Mouse (Mus musculus) kidney, embryonic 14.5 days (tissue): ENCODE measurements around the gene Vrk3. TPM values are rescaled to one million over a fixed set of nuclear protein-coding genes. Genes with fewer than 3 reads are reported as not detected.

Experiments used
- ATAC-seq: fragments of 200-750 bp; cut with Nextera tagmentation; 2 replicates; pipeline ENCODE4 v1.8.0; 2017; ENCODE audit warnings: moderate number of reproducible peaks, mild to moderate bottlenecking, moderate TSS enrichment, moderate library complexity; ENCODE audit not compliant: low FRiP score, low TSS enrichment
- H3K27ac ChIP-seq: fragments of 300-500 bp; sonication (generic); 2 replicates; pipeline ENCODE4 v1.5.1; 2014; ENCODE audit warnings: low read depth, mild to moderate bottlenecking, low read length, moderate library complexity, mixed read lengths
- H3K27me3 ChIP-seq: fragments of 300-500 bp; sonication (generic); 2 replicates; pipeline ENCODE4 v1.6.1; 2014; ENCODE audit warnings: mild to moderate bottlenecking, low read length; ENCODE audit not compliant: control insufficient read depth, insufficient read depth
- H3K36me3 ChIP-seq: fragments of 300-500 bp; sonication (generic); 2 replicates; pipeline ENCODE4 v1.6.1; 2014; ENCODE audit warnings: low read length, mixed read lengths; ENCODE audit not compliant: control insufficient read depth, insufficient read depth
- H3K4me1 ChIP-seq: fragments of 300-500 bp; sonication (generic); 2 replicates; pipeline ENCODE4 v1.6.1; 2014; ENCODE audit warnings: low read length, mixed read lengths; ENCODE audit not compliant: control insufficient read depth, insufficient read depth
- H3K4me2 ChIP-seq: fragments of 300-500 bp; sonication (generic); replicated peaks from 2 replicates; pipeline ENCODE4 v1.6.1; 2014; ENCODE audit warnings: low read depth, mild to moderate bottlenecking, low read length
- H3K4me3 ChIP-seq: fragments of 300-500 bp; sonication (generic); 2 replicates; pipeline ENCODE4 v1.5.1; 2014; ENCODE audit warnings: mild to moderate bottlenecking, low read length
- H3K9ac ChIP-seq: fragments of 300-500 bp; sonication (generic); 2 replicates; pipeline ENCODE4 v1.6.1; 2014; ENCODE audit warnings: low read depth, mild to moderate bottlenecking, low read length, moderate library complexity
- H3K9me3 ChIP-seq: fragments of 300-500 bp; sonication (generic); 2 replicates; pipeline ENCODE4 v1.6.1; 2016; ENCODE audit warnings: low read length; ENCODE audit not compliant: control insufficient read depth
- WGBS: fragments of 180-500 bp; shearing (Covaris S2); extraction: QIAGEN DNeasy Blood & Tissue Kit; methylation state at CpG from one replicate; pipeline ENCODE4 v1.1.7; 2014; 5-methylcytosine and 5-hydroxymethylcytosine counted together
- polyA plus RNA-seq: library from polyadenylated mRNA; unstranded; fragments of >200 nt; fragmentation: Nextera tagmentation; extraction: Ambion mirVana; gene quantifications from 2 replicates; pipeline ENCODE4 v1.2.1, GENCODE M21; 2014

The Vrk3 gene
- polyA plus RNA-seq, 1 experiment from 2014 or later = 43.4 TPM

GRCm38 (mm10) chr7:44813985-44814384, 65.8 kb downstream of the Vrk3 start:
- H3K4me2 ChIP-seq = no peak overlapping the region
- peaks cover 16% of the 10 kb centered on the region for H3K4me1 ChIP-seq
- no peak overlapping the region for H3K9ac ChIP-seq
- no peak overlapping the region for H3K4me3 ChIP-seq
- H3K27me3 ChIP-seq = no peaks in the 10 kb centered on the region
- no peak for ATAC-seq
- H3K27ac ChIP-seq = no peak overlapping the region
- peaks cover 11% of the 10 kb centered on the region; the same call in 1 of the 2 replicates for H3K36me3 ChIP-seq
- WGBS = 87% methylated on average over 3 of the region's 3 CpGs
- no peaks in the 10 kb centered on the region for H3K9me3 ChIP-seq

GRCm38 (mm10) chr7:44814423-44814822, 66.2 kb downstream of the Vrk3 start:
- WGBS = 92% methylated on average over 4 of the region's 4 CpGs
- Histone ChIP-seq H3K4me2 (no peak overlapping the region), H3K9me3 (no peaks in the 10 kb centered on the region), H3K27ac (no peak overlapping the region), H3K9ac (no peak overlapping the region), H3K36me3 (peaks cover 11% of the 10 kb centered on the region; the same call in 1 of the 2 replicates), H3K27me3 (no peaks in the 10 kb centered on the region), H3K4me1 (peaks cover 20% of the 10 kb centered on the region), H3K4me3 (no peak overlapping the region)
- ATAC-seq = no peak

DNA sequence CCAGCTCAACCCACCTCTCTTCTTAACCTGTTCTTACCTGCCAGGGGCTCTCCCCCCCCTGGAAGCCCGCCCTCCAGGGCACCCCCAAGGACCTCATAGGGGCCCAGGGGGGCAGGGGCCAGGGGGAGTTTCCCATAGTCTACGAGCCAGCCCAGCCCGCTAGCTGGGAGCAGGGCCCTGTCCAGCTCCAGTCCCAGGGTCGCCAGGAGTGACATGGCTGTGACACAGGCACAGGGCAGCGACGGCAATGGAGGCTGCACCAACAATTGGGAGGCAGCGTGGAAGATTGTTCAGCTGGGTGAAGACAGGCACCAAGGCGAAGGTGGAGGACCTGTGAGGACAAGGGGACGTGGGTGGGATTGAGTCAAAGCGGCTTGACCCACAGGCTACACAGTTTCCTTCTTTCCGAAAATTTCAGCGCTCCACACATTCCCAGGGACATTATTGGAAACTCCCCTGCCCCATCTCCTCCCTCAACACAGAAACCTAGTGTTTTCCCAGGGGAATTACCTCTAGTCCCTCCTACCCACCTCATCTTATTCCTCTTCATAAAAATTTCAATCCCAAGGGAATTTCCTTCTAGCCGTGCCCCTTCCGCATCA, 66.8 kb downstream of the Vrk3 start:
- 35% methylated on average over 14 of the region's 14 CpGs for WGBS
- ATAC-seq = 0 out of 2 replicates have a peak, but pooled peaks have one; percentile 0
- H3K9ac ChIP-seq = peak overlapping the region; percentile 98; the same call in 1 of the 2 replicates
- peaks cover 20% of the 10 kb centered on the region for H3K4me1 ChIP-seq
- no peaks in the 10 kb centered on the region for H3K27me3 ChIP-seq
- H3K4me3 ChIP-seq = peak overlapping the region; percentile 87
- peak overlapping the region; percentile 67 for H3K4me2 ChIP-seq
- H3K27ac ChIP-seq = peak overlapping the region; percentile 99; the same call in 1 of the 2 replicates
- peaks cover 11% of the 10 kb centered on the region; the same call in 1 of the 2 replicates for H3K36me3 ChIP-seq
- H3K9me3 ChIP-seq = no peaks in the 10 kb centered on the region

- no peaks in the 10 kb centered on the region for H3K9me3 ChIP-seq
- peaks cover 23% of the 10 kb centered on the region for H3K4me1 ChIP-seq
- peaks cover 11% of the 10 kb centered on the region; the same call in 1 of the 2 replicates for H3K36me3 ChIP-seq
- H3K27ac ChIP-seq = peak within 1 kb of the TSS; percentile 99
- no peaks in the 10 kb centered on the region for H3K27me3 ChIP-seq
- peak within 1 kb of the TSS; percentile 98 for H3K9ac ChIP-seq
- peak within 1 kb of the TSS; percentile 87 for H3K4me3 ChIP-seq
- ATAC-seq = peak; percentile 96
- WGBS = 1% methylated on average over 62 of the region's 62 CpGs
- peak within 1 kb of the TSS; percentile 67 for H3K4me2 ChIP-seq
Measured at GRCm38 (mm10) chr7:44815721-44816469, 67.7 kb downstream of the Vrk3 start, which contains the start of the genes Nup62 and Il4i1. Gene Nup62 (plus strand): TSS chr7:44816088. Gene Il4i1 (plus strand): TSS chr7:44816387.

DNA sequence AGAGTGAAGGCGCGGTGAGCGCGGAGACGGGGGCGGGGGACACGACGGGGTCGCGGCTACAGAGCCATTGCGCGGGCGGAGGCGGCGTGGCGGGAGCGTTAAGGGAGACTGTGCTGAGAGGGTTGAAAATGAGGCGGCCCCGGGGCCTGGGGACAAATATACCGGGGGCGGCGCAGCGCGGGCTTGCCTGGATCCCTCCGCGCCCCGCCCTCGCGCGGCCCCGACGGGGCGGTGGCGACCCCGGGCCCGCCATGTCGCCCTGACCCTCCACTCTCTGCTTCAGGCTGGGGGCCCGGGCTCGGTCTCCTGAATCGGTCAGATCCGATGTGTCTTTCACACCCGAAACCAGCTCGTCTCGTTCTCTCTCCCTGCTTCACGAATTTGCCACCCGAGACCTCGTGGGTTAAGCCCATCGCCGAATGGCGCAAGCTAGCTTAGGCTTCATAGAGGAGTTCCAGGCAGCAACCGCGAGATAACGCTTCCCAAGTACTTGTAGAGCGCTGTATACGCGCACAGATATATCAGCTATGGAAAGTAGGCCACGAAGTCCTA, 68.3 kb downstream of the Vrk3 start, which contains the start of gene Atf5:
Atf5 (minus strand) TSS at position 189 of the 552 bp plus-strand sequence.
- under 1% methylated on average over 41 of the region's 57 CpGs for WGBS
- peaks cover 28% of the 10 kb centered on the region for H3K4me1 ChIP-seq
- peak within 1 kb of the TSS; percentile 99 for H3K27ac ChIP-seq
- ATAC-seq = peak; percentile 32
- H3K36me3 ChIP-seq = peaks cover 7% of the 10 kb centered on the region; the same call in 1 of the 2 replicates
- no peaks in the 10 kb centered on the region for H3K9me3 ChIP-seq
- H3K9ac ChIP-seq = peak within 1 kb of the TSS; percentile 98
- no peaks in the 10 kb centered on the region for H3K27me3 ChIP-seq
- H3K4me3 ChIP-seq = peak within 1 kb of the TSS; percentile 87
- peak within 1 kb of the TSS; percentile 67 for H3K4me2 ChIP-seq

DNA sequence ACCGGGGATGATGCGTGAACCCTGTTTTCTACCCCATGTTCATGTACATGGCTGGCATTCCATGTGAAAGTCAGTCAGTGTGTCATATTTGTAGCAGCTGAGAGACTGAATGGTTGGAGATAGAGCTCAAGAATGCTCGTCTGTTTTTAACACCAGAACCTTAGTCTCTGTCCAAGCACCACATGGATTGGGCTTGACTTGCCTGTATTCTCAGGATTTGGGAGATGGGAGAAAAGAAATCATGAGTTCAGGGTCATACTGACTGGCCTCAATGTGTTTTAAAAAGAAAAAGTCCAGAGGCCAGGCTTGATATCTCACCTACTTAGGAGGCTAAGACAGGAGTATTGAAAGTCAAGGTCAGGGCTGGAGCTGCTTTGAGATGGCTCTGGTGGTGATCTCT, 69.2 kb downstream of the Vrk3 start:
- ATAC-seq = no peak
- 31% methylated on average over 3 of the region's 3 CpGs for WGBS

DNA sequence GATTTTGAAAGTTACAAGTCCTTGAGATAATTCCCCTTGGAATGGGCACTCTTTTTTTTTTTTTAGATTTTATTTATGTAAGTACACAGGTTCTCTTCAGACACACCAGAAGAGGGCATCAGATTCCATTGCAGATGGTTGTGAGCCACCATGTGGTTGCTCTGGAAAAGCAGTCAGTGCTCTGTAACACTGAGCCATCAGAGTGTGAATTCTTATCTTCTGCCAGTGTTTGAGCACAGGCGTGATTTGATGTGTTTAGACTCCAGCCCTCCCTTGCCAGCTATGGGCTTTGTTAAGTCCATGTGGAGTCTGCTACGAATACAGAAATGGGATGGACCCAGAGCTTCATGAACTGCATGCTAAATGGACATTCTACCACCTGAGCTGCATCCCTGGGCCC, 70.0 kb downstream of the Vrk3 start:
- H3K9ac ChIP-seq = peak overlapping the region; percentile 98; the same call in 1 of the 2 replicates
- H3K4me3 ChIP-seq = peak overlapping the region; percentile 87
- peak overlapping the region; percentile 67 for H3K4me2 ChIP-seq
- WGBS = 40% methylated on average over 2 of the region's 2 CpGs
- no peak overlapping the region for H3K27ac ChIP-seq
- peaks cover 7% of the 10 kb centered on the region; the same call in 1 of the 2 replicates for H3K36me3 ChIP-seq
- H3K4me1 ChIP-seq = peaks cover 28% of the 10 kb centered on the region
- no peak for ATAC-seq
- H3K27me3 ChIP-seq = no peaks in the 10 kb centered on the region
- no peaks in the 10 kb centered on the region for H3K9me3 ChIP-seq

More for the DNA sequence above, 69.2 kb downstream of the Vrk3 start:
- no peak overlapping the region for H3K27ac ChIP-seq
- peak overlapping the region; percentile 67 for H3K4me2 ChIP-seq
- no peaks in the 10 kb centered on the region for H3K27me3 ChIP-seq
- no peaks in the 10 kb centered on the region for H3K9me3 ChIP-seq
- peaks cover 7% of the 10 kb centered on the region; the same call in 1 of the 2 replicates for H3K36me3 ChIP-seq
- peak overlapping the region; percentile 87 for H3K4me3 ChIP-seq
- H3K9ac ChIP-seq = peak overlapping the region; percentile 98
- peaks cover 28% of the 10 kb centered on the region for H3K4me1 ChIP-seq

DNA sequence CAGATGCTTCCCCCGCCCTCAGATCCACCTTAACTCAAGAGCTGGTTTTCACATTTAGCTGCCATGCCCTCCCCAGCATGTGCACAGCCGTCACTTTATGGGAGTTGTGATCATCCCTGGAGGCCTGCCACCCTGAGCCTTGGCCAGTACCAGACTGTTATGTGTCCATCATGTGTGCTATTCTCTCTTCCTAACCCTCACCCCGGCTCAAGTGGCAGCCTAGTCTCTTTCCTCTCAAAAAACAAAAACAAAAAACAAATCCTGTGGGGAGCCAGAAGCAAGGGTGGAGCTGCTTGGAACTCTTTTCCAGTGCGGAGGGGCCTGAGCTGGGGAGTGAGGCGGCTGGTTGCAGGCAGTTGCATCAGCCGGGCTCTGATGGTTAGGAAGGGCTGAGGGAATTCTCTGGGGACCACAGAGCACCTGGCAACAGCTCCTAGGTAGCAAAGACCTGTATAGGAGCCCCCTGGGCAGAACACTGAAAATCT, 70.6 kb downstream of the Vrk3 start:
- H3K4me1 ChIP-seq = peaks cover 30% of the 10 kb centered on the region
- WGBS = 45% methylated on average over 6 of the region's 6 CpGs
- ATAC-seq = no peak

More for the DNA sequence above, 70.6 kb downstream of the Vrk3 start:
- H3K4me2 ChIP-seq = peak overlapping the region; percentile 67
- no peaks in the 10 kb centered on the region for H3K27me3 ChIP-seq
- H3K27ac ChIP-seq = no peak overlapping the region
- peak overlapping the region; percentile 87 for H3K4me3 ChIP-seq
- H3K9ac ChIP-seq = peak overlapping the region; percentile 56
- H3K36me3 ChIP-seq = peaks cover 9% of the 10 kb centered on the region; the same call in 1 of the 2 replicates
- no peaks in the 10 kb centered on the region for H3K9me3 ChIP-seq
